Mouse (Mus musculus): ENCODE results near the gene Orai1.

- TF ChIP-seq CTCF (IDR thresholded peaks at IDR 0.05; ENCODE audit: low read depth): no peak
- no peak for TF ChIP-seq EP300 (IDR thresholded peaks at IDR 0.05; ENCODE audit: low read depth)
These were observed 61.8 kb downstream of the Orai1 start for GRCm38 (mm10) chr5:123076419-123077281.
